Mouse (Mus musculus) testis, adult 2 months (tissue): Measurements from ENCODE around the gene Cdc34b.

Source experiments
- CTCF ChIP-seq: fragments of 200-500 bp; IDR thresholded peaks from 2 replicates; pipeline ENCODE4 v1.5.1; 2012; ENCODE audit warnings: low read depth, mild to moderate bottlenecking, inconsistent platforms, low read length, moderate library complexity; ENCODE audit not compliant: control insufficient read depth, insufficient read depth, insufficient replicate concordance
- POLR2A ChIP-seq: fragments of 200-500 bp; IDR thresholded peaks from 2 replicates; pipeline ENCODE4 v1.6.1; 2012; ENCODE audit warnings: low read depth, mild to moderate bottlenecking, inconsistent platforms, low read length, moderate library complexity; ENCODE audit not compliant: control insufficient read depth

- TF ChIP-seq CTCF (no peak), POLR2A (no peak)
Measured at GRCm38 (mm10) chr11:94697703-94698464, 43.7 kb upstream of the Cdc34b start.
